Mouse (Mus musculus) CH12.LX (cell line): Measurements from ENCODE around the gene Hey2. TPM values are rescaled to one million over a fixed set of nuclear protein-coding genes. Genes with fewer than 3 reads are reported as not detected.

Experiments used
- DNase-seq: peaks from one replicate; pipeline ENCODE4 v3.0.0-alpha.2; 2013; ENCODE audit errors: extremely low read depth
- H3K27ac ChIP-seq: 2 replicates; pipeline ENCODE4 v1.5.1; 2012; ENCODE audit warnings: low read depth, mild to moderate bottlenecking, control low read depth, moderate library complexity; ENCODE audit not compliant: insufficient read depth
- H3K27me3 ChIP-seq: replicated peaks from 2 replicates; pipeline ENCODE3; 2012; ENCODE audit warnings: inconsistent platforms
- H3K36me3 ChIP-seq, 2 experiments: replicated peaks in 1 of 2; 2 replicates each; pipeline versions ENCODE3 to v1.6.1; 2012; ENCODE audit warnings: inconsistent platforms in 1 of 2, low read length in 1 of 2, mild to moderate bottlenecking in 1 of 2, mixed read lengths in 1 of 2, moderate library complexity in 1 of 2; ENCODE audit not compliant: control insufficient read depth in 1 of 2, insufficient read depth in 1 of 2
- H3K4me1 ChIP-seq, 2 experiments: 2 replicates each; pipeline ENCODE4 v1.6.1; 2012; ENCODE audit warnings: inconsistent platforms in 1 of 2, moderate library complexity in 1 of 2; ENCODE audit not compliant: insufficient read depth in 2 of 2, control insufficient read depth in 1 of 2
- H3K4me2 ChIP-seq: 2 replicates; pipeline ENCODE4 v1.6.1; 2012; ENCODE audit warnings: low read depth, mild to moderate bottlenecking, control low read depth; ENCODE audit not compliant: poor library complexity, insufficient read depth, severe bottlenecking
- H3K4me3 ChIP-seq, 3 experiments: fragments of 150-350 bp in 1 of 3; sonication (generic) in 1 of 3; replicated peaks in 1 of 3; 2 replicates each; pipeline versions ENCODE3 to v1.5.1; 2011 to 2012; ENCODE audit warnings: low read depth in 2 of 3, low read length in 2 of 3, mild to moderate bottlenecking in 2 of 3, moderate library complexity in 2 of 3, control low read depth in 1 of 3, improper control_type of control experiment in 1 of 3, inconsistent platforms in 1 of 3, mixed read lengths in 1 of 3; ENCODE audit not compliant: poor library complexity in 1 of 3
- H3K79me2 ChIP-seq: replicated peaks from 2 replicates; pipeline ENCODE4 v1.6.1; 2012; ENCODE audit warnings: mild to moderate bottlenecking, moderate library complexity; ENCODE audit not compliant: control insufficient read depth, poor library complexity, insufficient read depth, severe bottlenecking; ENCODE audit errors: extremely low read depth
- H3K9ac ChIP-seq: 2 replicates; pipeline ENCODE4 v1.6.1; 2012; ENCODE audit warnings: low read depth, mild to moderate bottlenecking, control low read depth, moderate library complexity; ENCODE audit not compliant: insufficient read depth
- H3K9me3 ChIP-seq: replicated peaks from 2 replicates; pipeline ENCODE3; 2012; ENCODE audit warnings: low read length, inconsistent platforms, mixed read lengths
- BHLHE40 ChIP-seq: IDR thresholded peaks from 2 replicates; pipeline ENCODE4 v1.6.1; 2011; ENCODE audit warnings: mild to moderate bottlenecking, low read depth, low read length, improper control_type of control experiment
- CHD1 ChIP-seq: IDR thresholded peaks from 2 replicates; pipeline ENCODE4 v1.6.1; 2012; ENCODE audit warnings: low read depth, low read length, improper control_type of control experiment, inconsistent platforms
- CHD2 ChIP-seq: IDR thresholded peaks from 2 replicates; pipeline ENCODE4 v1.6.1; 2011; ENCODE audit warnings: low read length, improper control_type of control experiment
- CTCF ChIP-seq, 2 experiments: IDR thresholded peaks in 1 of 2; conservative IDR thresholded peaks in 1 of 2; 2 replicates each; pipeline ENCODE4 v1.5.1; 2011 to 2012; ENCODE audit warnings: low read depth in 2 of 2, low read length in 2 of 2, improper control_type of control experiment in 1 of 2, inconsistent platforms in 1 of 2, mild to moderate bottlenecking in 1 of 2, moderate library complexity in 1 of 2
- ELF1 ChIP-seq: IDR thresholded peaks from 2 replicates; pipeline ENCODE4 v1.6.1; 2014; ENCODE audit warnings: low read depth, mild to moderate bottlenecking, inconsistent platforms, low read length, improper control_type of control experiment
- GABPA ChIP-seq: IDR thresholded peaks from 2 replicates; pipeline ENCODE4 v1.6.1; 2012; ENCODE audit warnings: low read depth, low read length, improper control_type of control experiment, inconsistent platforms; ENCODE audit not compliant: insufficient replicate concordance
- KAT2A ChIP-seq: IDR thresholded peaks from 2 replicates; pipeline ENCODE4 v1.6.1; 2012; ENCODE audit warnings: low read length, improper control_type of control experiment, inconsistent platforms; ENCODE audit not compliant: insufficient replicate concordance
- MAFK ChIP-seq: IDR thresholded peaks from 2 replicates; pipeline ENCODE4 v1.6.1; 2011; ENCODE audit warnings: low read length, improper control_type of control experiment; ENCODE audit not compliant: insufficient replicate concordance
- MAX ChIP-seq: IDR thresholded peaks from 2 replicates; pipeline ENCODE4 v1.6.1; 2011; ENCODE audit warnings: low read length, improper control_type of control experiment
- MEF2A ChIP-seq: IDR thresholded peaks from 2 replicates; pipeline ENCODE4 v1.6.1; 2014; ENCODE audit warnings: low read depth, mild to moderate bottlenecking, inconsistent platforms, low read length, improper control_type of control experiment, borderline replicate concordance
- MXI1 ChIP-seq: IDR thresholded peaks from 2 replicates; pipeline ENCODE4 v1.6.1; 2011; ENCODE audit warnings: mild to moderate bottlenecking, low read depth, low read length, improper control_type of control experiment
- MYC ChIP-seq: IDR thresholded peaks from 2 replicates; pipeline ENCODE4 v1.6.1; 2011; ENCODE audit warnings: low read depth, mild to moderate bottlenecking, improper control_type of control experiment, low read length
- NELFE ChIP-seq: IDR thresholded peaks from 2 replicates; pipeline ENCODE4 v1.6.1; 2011; ENCODE audit warnings: low read depth, low read length, improper control_type of control experiment
- NRF1 ChIP-seq: IDR thresholded peaks from 2 replicates; pipeline ENCODE4 v1.6.1; 2014; ENCODE audit warnings: low read depth, mild to moderate bottlenecking, inconsistent platforms, low read length, improper control_type of control experiment, moderate library complexity
- PAX5 ChIP-seq: IDR thresholded peaks from 2 replicates; pipeline ENCODE4 v1.6.1; 2012; ENCODE audit warnings: low read length, inconsistent platforms, mixed read lengths
- POLR2A ChIP-seq: IDR thresholded peaks from 2 replicates; pipeline ENCODE4 v1.6.1; 2011; ENCODE audit warnings: low read depth, mild to moderate bottlenecking, improper control_type of control experiment, low read length
- POLR2AphosphoS2 ChIP-seq: IDR thresholded peaks from 2 replicates; pipeline ENCODE4 v1.6.1; 2011; ENCODE audit warnings: low read depth, low read length, improper control_type of control experiment
- RAD21 ChIP-seq: IDR thresholded peaks from 2 replicates; pipeline ENCODE4 v1.6.1; 2011; ENCODE audit warnings: low read depth, mild to moderate bottlenecking, low read length, improper control_type of control experiment, moderate library complexity
- RCOR1 ChIP-seq: conservative IDR thresholded peaks from 2 replicates; pipeline ENCODE4 v1.6.1; 2012; ENCODE audit warnings: low read depth, mild to moderate bottlenecking, inconsistent platforms, low read length, improper control_type of control experiment
- SIN3A ChIP-seq: IDR thresholded peaks from 2 replicates; pipeline ENCODE4 v1.6.1; 2012; ENCODE audit warnings: low read length, improper control_type of control experiment, inconsistent platforms
- TBP ChIP-seq: conservative IDR thresholded peaks from 2 replicates; pipeline ENCODE4 v1.6.1; 2011; ENCODE audit warnings: low read depth, low read length, improper control_type of control experiment
- TCF12 ChIP-seq: IDR thresholded peaks from 2 replicates; pipeline ENCODE4 v1.6.1; 2014; ENCODE audit warnings: low read depth, mild to moderate bottlenecking, inconsistent platforms, low read length, improper control_type of control experiment
- UBTF ChIP-seq: IDR thresholded peaks from 2 replicates; pipeline ENCODE4 v1.6.1; 2012; ENCODE audit warnings: low read depth, mild to moderate bottlenecking, inconsistent platforms, low read length, improper control_type of control experiment, moderate library complexity
- USF2 ChIP-seq: conservative IDR thresholded peaks from 2 replicates; pipeline ENCODE4 v1.6.1; 2011; ENCODE audit warnings: low read depth, low read length, improper control_type of control experiment
- ZKSCAN1 ChIP-seq: IDR thresholded peaks from 2 replicates; pipeline ENCODE4 v1.6.1; 2012; ENCODE audit warnings: low read depth, inconsistent platforms, low read length, improper control_type of control experiment, borderline replicate concordance
- ZMIZ1 ChIP-seq: IDR thresholded peaks from 2 replicates; pipeline ENCODE4 v1.6.1; 2012; ENCODE audit warnings: low read depth, mild to moderate bottlenecking, inconsistent platforms, low read length, improper control_type of control experiment
- dilution Hi-C: fragments of 300-500 bp; cut with MboI; formaldehyde crosslinking; loops from 2 replicates; pipeline ENCODE4 v1.14.3; 2020; ENCODE audit warnings: low sequenced_read_pairs; ENCODE audit not compliant: extremely low pct_unique_long_range_greater_than_20kb, extremely low pct_ligation_motif_present
- in situ Hi-C: fragments of 300-500 bp; cut with MboI; formaldehyde crosslinking; loops from 3 replicates; pipeline ENCODE4 v1.14.3; 2019; ENCODE audit warnings: low sequenced_read_pairs, low pct_ligation_motif_present, low pct_unique_long_range_greater_than_20kb, mixed read lengths
- polyA plus RNA-seq: library from polyadenylated mRNA; unstranded; fragments of >175 nt; gene quantifications from 2 replicates; pipeline ENCODE4 v1.2.1, GENCODE M21; 2012; ENCODE audit warnings: low read depth; ENCODE audit not compliant: insufficient read length
- total RNA-seq, 2 experiments: library from RNA; depleted of rRNA; stranded (reverse); fragments of 300-350 nt in 1 of 2; fragments of >200 nt in 1 of 2; gene quantifications; 2 replicates each; pipeline ENCODE4 v1.2.3; 2012 to 2014

Hey2 gene
- total and polyA plus RNA-seq, 3 experiments: 0.13 TPM; not detected in 2

GRCm38 (mm10) chr10:30803587-30804253 lies 38.9 kb downstream of the Hey2 start (continued):
- TF ChIP-seq RAD21 (no peak), PAX5 (no peak), RCOR1 (no peak; the same call in 1 of the 2 replicates), KAT2A (no peak), ZKSCAN1 (no peak), GABPA (no peak), UBTF (no peak), MYC (no peak), CHD2 (no peak), NELFE (no peak), SIN3A (peak; percentile 62; the same call in 1 of the 2 replicates), ELF1 (peak; percentile 90), CTCF (conservative IDR thresholded peaks at IDR 0.05 in 1 of 2, IDR thresholded peaks at IDR 0.05 in 1 of 2; ENCODE audit: low read depth in 2 of 2, low read length in 2 of 2) (no peak), NRF1 (no peak), MAX (no peak; the same call in 1 of the 2 replicates), POLR2AphosphoS2 (no peak), MAFK (no peak), TBP (peak; percentile 89), BHLHE40 (peak; percentile 31; the same call in 1 of the 2 replicates)

DNA sequence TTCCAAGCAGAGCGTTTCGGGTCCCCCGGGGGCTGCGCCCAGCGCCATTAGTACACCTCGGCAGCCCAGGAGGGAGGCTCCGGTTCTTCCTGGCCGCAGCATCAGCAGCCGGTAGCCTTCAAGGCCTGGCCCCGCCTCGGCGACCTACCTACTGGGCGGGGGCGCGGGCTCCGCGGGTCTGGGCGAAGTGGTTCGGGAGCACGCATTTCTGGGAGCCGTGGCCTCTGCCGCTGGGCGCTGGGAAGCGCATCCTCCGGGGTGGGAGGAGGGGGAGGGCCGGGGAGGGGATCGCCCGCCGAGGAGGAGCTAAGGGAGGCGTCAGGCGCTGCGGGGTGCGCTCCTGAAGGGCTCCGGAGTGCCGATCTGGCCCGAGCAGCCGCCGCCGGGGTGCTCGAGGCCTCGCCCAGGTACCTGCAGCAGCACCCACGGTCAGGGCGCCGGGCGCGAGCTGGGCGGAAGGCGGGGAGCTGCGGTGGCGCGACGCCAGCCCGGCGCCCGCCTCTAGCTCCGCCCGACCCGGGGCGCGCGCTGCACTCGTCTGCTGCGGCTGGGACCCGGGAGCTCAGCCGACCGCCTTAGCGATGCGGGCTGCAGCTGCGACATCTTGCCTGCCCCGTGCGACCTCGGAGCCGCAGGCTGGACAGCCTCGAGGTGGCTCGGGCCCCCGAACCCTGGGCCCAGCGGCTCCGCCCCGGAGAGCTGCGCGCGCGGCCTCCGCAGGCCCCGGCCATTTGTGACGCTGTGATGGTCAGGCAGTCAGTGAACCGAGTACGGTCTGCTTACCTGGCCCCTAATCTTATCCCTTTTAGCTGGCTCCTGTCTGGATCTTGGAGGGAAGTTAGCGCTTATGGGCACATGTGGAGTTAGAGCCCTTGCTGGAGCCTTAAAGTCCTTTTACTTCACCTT lies 39.7 kb downstream of the Hey2 start, which contains the start of gene Ncoa7:
Gene Ncoa7 (minus strand): TSS at position 646 of the 906 bp plus-strand sequence.
- H3K4me1 ChIP-seq: peaks cover 0 to 13% of the 10 kb centered on the region in 2 experiments; a peak in 2 of 4 replicates
- no peaks in the 10 kb centered on the region for H3K36me3 ChIP-seq
- H3K27me3 ChIP-seq: no peaks in the 10 kb centered on the region
- in situ Hi-C loops: loop anchor here (5.0 kb wide), 1 partner anchor 181 kb away; no protein-coding TSS in a partner anchor
- H3K4me2 ChIP-seq: peak within 1 kb of the TSS; percentile 93
- dilution Hi-C loops: no loop called here
- peak within 1 kb of the TSS; percentile 94 for H3K27ac ChIP-seq
- TF ChIP-seq NRF1 (peak; percentile 77), UBTF (peak; percentile 92), POLR2A (peak; percentile 85), MEF2A (0 out of 2 replicates have a peak, but pooled peaks have one; percentile 6), NELFE (peak; percentile 74), GABPA (no peak), KAT2A (no peak), USF2 (no peak), TCF12 (peak; percentile 53; the same call in 1 of the 2 replicates), MXI1 (peak; percentile 39; the same call in 1 of the 2 replicates), ZMIZ1 (no peak; the same call in 1 of the 2 replicates), TBP (peak; percentile 56; the same call in 1 of the 2 replicates), CHD2 (no peak), CHD1 (no peak)
- no peaks in the 10 kb centered on the region for H3K9me3 ChIP-seq
- 0 out of 2 replicates have a peak, but pooled peaks cover 2% of the 10 kb centered on the region for H3K79me2 ChIP-seq
- DNase-seq: peak; percentile 51
- peak within 1 kb of the TSS; percentile 78 for H3K9ac ChIP-seq
- peak within 1 kb of the TSS; percentile 61 to 89 (median 81) for H3K4me3 ChIP-seq
